Mouse (Mus musculus) hindbrain, embryonic 14.5 days (tissue): ENCODE measurements around the gene Pou6f1. TPM values are rescaled to one million over a fixed set of nuclear protein-coding genes. Genes with fewer than 3 reads are reported as not detected.
"Not testable (repeated sequence)": the region's sequence is repeated elsewhere in the genome, so short reads cannot be mapped to it uniquely, and the experiment has no call there.

ENCODE experiments used
- ATAC-seq: fragments of 200-750 bp; cut with Nextera tagmentation; 2 replicates; pipeline ENCODE4 v1.8.0; 2017; ENCODE audit warnings: moderate number of reproducible peaks, mild to moderate bottlenecking, moderate TSS enrichment, moderate library complexity; ENCODE audit not compliant: low FRiP score
- DNase-seq: peaks from one replicate; pipeline ENCODE4 v3.0.0-alpha.2; 2015; ENCODE audit warnings: low spot score
- H3K27ac ChIP-seq: fragments of 300-500 bp; sonication (generic); 2 replicates; pipeline ENCODE4 v1.5.1; 2014; ENCODE audit warnings: mild to moderate bottlenecking, moderate library complexity
- H3K27me3 ChIP-seq: fragments of 300-500 bp; sonication (generic); 2 replicates; pipeline ENCODE4 v1.6.1; 2014; ENCODE audit warnings: mild to moderate bottlenecking, low read length, mixed read lengths; ENCODE audit not compliant: control insufficient read depth, insufficient read depth
- H3K36me3 ChIP-seq: fragments of 300-500 bp; sonication (generic); replicated peaks from 2 replicates; pipeline ENCODE4 v1.6.1; 2014; ENCODE audit not compliant: control insufficient read depth, insufficient read depth
- H3K4me1 ChIP-seq: fragments of 300-500 bp; sonication (generic); replicated peaks from 2 replicates; pipeline ENCODE4 v1.6.1; 2014; ENCODE audit warnings: antibody characterized with exemption, low read length, mixed read lengths; ENCODE audit not compliant: control insufficient read depth, insufficient read depth
- H3K4me2 ChIP-seq: fragments of 300-500 bp; sonication (generic); replicated peaks from 2 replicates; pipeline ENCODE4 v1.6.1; 2014; ENCODE audit warnings: mild to moderate bottlenecking, moderate library complexity
- H3K4me3 ChIP-seq: fragments of 300-500 bp; sonication (generic); replicated peaks from 2 replicates; pipeline ENCODE4 v1.5.1; 2014; ENCODE audit warnings: mild to moderate bottlenecking, low read length
- H3K9ac ChIP-seq: fragments of 300-500 bp; sonication (generic); 2 replicates; pipeline ENCODE4 v1.6.1; 2014
- H3K9me3 ChIP-seq: fragments of 300-500 bp; sonication (generic); 2 replicates; pipeline ENCODE4 v1.6.1; 2016; ENCODE audit warnings: low read length; ENCODE audit not compliant: control insufficient read depth
- WGBS: fragments of 180-500 bp; shearing (Covaris S2); extraction: QIAGEN DNeasy Blood & Tissue Kit; methylation state at CpG from one replicate; pipeline ENCODE4 v1.1.7; 2014; 5-methylcytosine and 5-hydroxymethylcytosine counted together
- polyA plus RNA-seq: library from polyadenylated mRNA; unstranded; fragments of >200 nt; fragmentation: Nextera tagmentation; extraction: Ambion mirVana; gene quantifications from 2 replicates; pipeline ENCODE4 v1.2.1, GENCODE M21; 2014

Gene Pou6f1
- polyA plus RNA-seq, 1 experiment from 2014 or later: 41.7 TPM

GRCm38 (mm10) chr15:100623754-100624153, 24.0 kb upstream of the Pou6f1 start:
- Histone ChIP-seq H3K9ac (no peak overlapping the region), H3K36me3 (peaks cover 24% of the 10 kb centered on the region), H3K4me3 (no peak overlapping the region), H3K27me3 (no peaks in the 10 kb centered on the region), H3K9me3 (no peaks in the 10 kb centered on the region), H3K4me1 (no peaks in the 10 kb centered on the region), H3K4me2 (no peak overlapping the region), H3K27ac (no peak overlapping the region)
- DNase-seq: no peak
- 90% methylated on average over 9 of the region's 9 CpGs for WGBS
- ATAC-seq: no peak

- no peaks in the 10 kb centered on the region for H3K4me1 ChIP-seq
- no peak overlapping the region for H3K9ac ChIP-seq
- no peaks in the 10 kb centered on the region for H3K27me3 ChIP-seq
- no peak overlapping the region for H3K4me3 ChIP-seq
- WGBS: 86% methylated on average over 7 of the region's 7 CpGs
- ATAC-seq (no peak), DNase-seq (no peak)
- H3K4me2 ChIP-seq: no peak overlapping the region
- H3K36me3 ChIP-seq: peaks cover 40% of the 10 kb centered on the region
- no peak overlapping the region for H3K27ac ChIP-seq
- no peaks in the 10 kb centered on the region for H3K9me3 ChIP-seq
These were observed 22.4 kb upstream of the Pou6f1 start for GRCm38 (mm10) chr15:100622164-100622563.

- not testable (repeated sequence) for H3K4me1 ChIP-seq, H3K4me3 ChIP-seq, H3K27ac ChIP-seq, ATAC-seq, H3K9ac ChIP-seq, H3K4me2 ChIP-seq, H3K9me3 ChIP-seq, H3K27me3 ChIP-seq, DNase-seq
- H3K36me3 ChIP-seq: peaks cover 43% of the 10 kb centered on the region
- 80% methylated on average over 9 of the region's 9 CpGs for WGBS
These were observed 21.9 kb upstream of the Pou6f1 start for GRCm38 (mm10) chr15:100621671-100622070.

GRCm38 (mm10) chr15:100619200-100619599, 19.4 kb upstream of the Pou6f1 start:
- no peak for DNase-seq
- 86% methylated on average over 7 of the region's 7 CpGs for WGBS
- ATAC-seq: no peak
- no peaks in the 10 kb centered on the region for H3K9me3 ChIP-seq
- peaks cover 43% of the 10 kb centered on the region for H3K36me3 ChIP-seq
- peaks cover 12% of the 10 kb centered on the region; the same call in 1 of the 2 replicates for H3K4me1 ChIP-seq
- H3K27me3 ChIP-seq: no peaks in the 10 kb centered on the region
- H3K27ac ChIP-seq: no peak overlapping the region
- no peak overlapping the region for H3K4me3 ChIP-seq
- no peak overlapping the region for H3K9ac ChIP-seq
- H3K4me2 ChIP-seq: no peak overlapping the region

GRCm38 (mm10) chr15:100616221-100616620, 16.4 kb upstream of the Pou6f1 start:
- peak; percentile 40 for DNase-seq
- peak; percentile 26; the same call in 1 of the 2 replicates for ATAC-seq
- peak overlapping the region; percentile 75 for H3K4me2 ChIP-seq
- peak overlapping the region; percentile 56 for H3K4me3 ChIP-seq
- H3K4me1 ChIP-seq: peaks cover 18% of the 10 kb centered on the region; the same call in 1 of the 2 replicates
- no peaks in the 10 kb centered on the region for H3K27me3 ChIP-seq
- no peaks in the 10 kb centered on the region for H3K9me3 ChIP-seq
- 0% methylated on average over 19 of the region's 19 CpGs for WGBS
- peak overlapping the region; percentile 70 for H3K9ac ChIP-seq
- peaks cover 43% of the 10 kb centered on the region for H3K36me3 ChIP-seq
- H3K27ac ChIP-seq: peak overlapping the region; percentile 91

- Histone ChIP-seq H3K4me1 (peaks cover 18% of the 10 kb centered on the region; the same call in 1 of the 2 replicates), H3K9me3 (no peaks in the 10 kb centered on the region), H3K9ac (peak overlapping the region; percentile 70), H3K36me3 (peaks cover 40% of the 10 kb centered on the region), H3K27me3 (no peaks in the 10 kb centered on the region), H3K4me2 (peak overlapping the region; percentile 75), H3K4me3 (peak overlapping the region; percentile 56), H3K27ac (peak overlapping the region; percentile 91)
- peak; percentile 87 for ATAC-seq
- under 1% methylated on average over 42 of the region's 43 CpGs for WGBS
- DNase-seq: peak; percentile 93
These were observed 16.0 kb upstream of the Pou6f1 start for GRCm38 (mm10) chr15:100615825-100616220.

- peak; percentile 88 for ATAC-seq
- Histone ChIP-seq H3K4me1 (peaks cover 18% of the 10 kb centered on the region; the same call in 1 of the 2 replicates), H3K27ac (peak within 1 kb of the TSS; percentile 91), H3K9me3 (no peaks in the 10 kb centered on the region), H3K27me3 (no peaks in the 10 kb centered on the region), H3K4me2 (peak within 1 kb of the TSS; percentile 75), H3K4me3 (peak within 1 kb of the TSS; percentile 56), H3K36me3 (peaks cover 33% of the 10 kb centered on the region), H3K9ac (peak within 1 kb of the TSS; percentile 70)
- WGBS: under 1% methylated on average over 83 of the region's 99 CpGs
- peak; percentile 94 for DNase-seq
These were observed 15.4 kb upstream of the Pou6f1 start, which contains the start of gene Dazap2 for GRCm38 (mm10) chr15:100614996-100615824. TSS of gene Dazap2 (plus strand) at chr15:100615349.

- ATAC-seq (no peak; the same call in 1 of the 2 replicates), DNase-seq (peak; percentile 44)
- H3K9ac ChIP-seq: peak overlapping the region; percentile 70
- peak overlapping the region; percentile 91 for H3K27ac ChIP-seq
- H3K36me3 ChIP-seq: peaks cover 25% of the 10 kb centered on the region
- H3K4me1 ChIP-seq: peaks cover 18% of the 10 kb centered on the region; the same call in 1 of the 2 replicates
- peak overlapping the region; percentile 56 for H3K4me3 ChIP-seq
- 12% methylated on average over 43 of the region's 43 CpGs for WGBS
- H3K4me2 ChIP-seq: peak overlapping the region; percentile 75
- no peaks in the 10 kb centered on the region for H3K27me3 ChIP-seq
- no peaks in the 10 kb centered on the region for H3K9me3 ChIP-seq
These were observed 14.6 kb upstream of the Pou6f1 start for GRCm38 (mm10) chr15:100614218-100614995.

- DNase-seq: peak; percentile 78
- Histone ChIP-seq H3K9me3 (no peaks in the 10 kb centered on the region), H3K4me3 (0 out of 2 replicates have a peak overlapping the region, but pooled peaks have one; percentile 6), H3K4me2 (peak overlapping the region; percentile 43), H3K9ac (no peak overlapping the region), H3K4me1 (peaks cover 18% of the 10 kb centered on the region; the same call in 1 of the 2 replicates), H3K36me3 (peaks cover 17% of the 10 kb centered on the region), H3K27ac (no peak overlapping the region), H3K27me3 (no peaks in the 10 kb centered on the region)
- 9% methylated on average over 16 of the region's 16 CpGs for WGBS
- ATAC-seq: no peak
These were observed 13.8 kb upstream of the Pou6f1 start for GRCm38 (mm10) chr15:100613584-100613983.
